Mouse (Mus musculus) gastrocnemius, postnatal 14 days (tissue): ENCODE measurements around the gene Cdh13. TPM values are rescaled to one million over a fixed set of nuclear protein-coding genes. Genes with fewer than 3 reads are reported as not detected.
A peak's percentile ranks its signal among the peaks of the same experiment; 100 is the strongest.

Experiments
- DNase-seq: peaks from one replicate; pipeline ENCODE4 v3.0.0; 2021; ENCODE audit warnings: mixed read lengths
- intact Hi-C: fragments of 180-260 bp; cut with DNase I; formaldehyde crosslinking; loops from one replicate; pipeline ENCODE4 v1.15.1; 2025; ENCODE audit warnings: low total_unique reads
- total RNA-seq, 2 experiments: library from RNA; stranded (reverse); gene quantifications; 2 replicates each; pipeline ENCODE4 v1.2.3; 2021

The Cdh13 gene
- total RNA-seq, 2 experiments from 2014 or later: 77.5 to 130 TPM

DNA sequence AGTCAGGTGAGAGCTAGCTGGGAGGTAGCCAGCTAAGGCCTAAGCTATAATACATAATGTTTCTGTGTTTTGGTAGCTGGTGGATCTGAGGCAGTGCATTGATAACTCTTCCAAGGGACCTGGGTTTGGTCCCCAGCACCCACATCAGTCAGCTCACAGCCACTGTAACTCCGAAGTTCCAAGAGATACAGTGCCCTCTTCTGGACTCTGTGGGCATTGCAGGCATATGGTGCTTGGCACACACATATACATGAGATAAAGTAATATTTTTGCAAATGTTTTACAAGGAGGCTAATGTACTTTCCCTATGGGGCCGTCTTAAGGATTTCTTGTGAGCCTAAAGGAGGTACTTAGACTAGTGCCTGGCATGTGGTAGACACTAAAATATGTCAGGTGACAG lies 755.8 kb downstream of the Cdh13 start:
- intact Hi-C loops: no loop called here
- DNase-seq: no peak

DNA sequence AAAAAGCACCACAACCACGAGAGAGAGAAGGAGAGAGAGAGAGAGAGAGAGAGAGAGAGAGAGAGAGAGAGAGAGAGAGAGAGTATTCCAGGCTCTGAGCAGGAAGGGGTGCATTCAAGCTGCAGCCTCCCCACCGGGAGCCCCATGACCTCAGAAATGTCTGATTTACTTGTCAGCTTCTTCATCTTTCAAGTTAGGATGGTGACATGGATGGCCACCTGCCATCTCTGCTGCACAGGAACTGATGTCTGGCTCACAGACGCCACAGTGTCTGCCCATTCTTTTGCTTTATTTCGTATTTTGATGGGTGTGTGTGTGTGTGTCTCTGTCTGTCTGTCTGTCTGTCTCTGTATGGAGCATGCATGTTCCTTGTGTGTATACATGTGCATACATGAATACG lies 774.3 kb downstream of the Cdh13 start:
- intact Hi-C loops: no loop called here
- no peak for DNase-seq

DNA sequence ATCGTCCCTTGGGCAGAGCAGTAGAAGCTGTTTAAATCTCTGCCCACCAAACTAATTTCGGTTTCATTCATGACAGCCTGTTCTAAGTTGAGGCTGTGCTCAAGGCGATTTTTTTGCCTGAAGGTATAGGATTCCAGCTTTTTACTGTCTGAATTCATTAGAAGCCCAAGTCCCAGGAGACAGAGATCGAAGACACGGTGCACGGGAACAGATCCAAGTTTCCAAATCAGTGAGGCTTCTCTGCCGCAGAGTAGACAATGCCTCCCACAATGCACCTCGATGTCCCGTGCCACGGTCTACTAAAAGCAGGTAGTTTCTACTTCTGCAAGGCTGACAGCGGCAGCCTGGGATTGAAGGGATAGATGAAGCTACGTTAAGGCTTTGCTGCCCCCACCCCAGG lies 778.1 kb downstream of the Cdh13 start:
- DNase-seq: no peak
- intact Hi-C loops: no loop called here

DNA sequence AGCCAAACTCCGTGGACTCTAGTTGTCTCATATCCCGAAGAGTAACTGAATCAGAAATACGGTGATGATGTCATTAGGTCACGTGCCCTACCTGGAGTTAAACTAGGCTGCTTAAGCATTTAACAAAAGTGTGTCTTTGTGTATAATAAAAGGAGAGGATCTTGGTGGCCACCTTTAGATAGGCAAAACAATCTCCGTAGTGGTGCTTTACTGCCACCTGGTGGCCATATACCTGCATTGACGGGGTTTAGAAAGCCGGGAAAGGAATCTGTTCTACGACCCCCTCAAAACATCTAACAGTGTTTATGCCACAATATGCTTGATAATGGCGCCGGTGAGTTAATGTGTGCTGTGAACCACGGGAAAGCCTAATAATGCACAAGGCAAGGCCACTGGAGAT lies 781.0 kb downstream of the Cdh13 start:
- intact Hi-C loops: no loop called here
- DNase-seq: no peak

DNA sequence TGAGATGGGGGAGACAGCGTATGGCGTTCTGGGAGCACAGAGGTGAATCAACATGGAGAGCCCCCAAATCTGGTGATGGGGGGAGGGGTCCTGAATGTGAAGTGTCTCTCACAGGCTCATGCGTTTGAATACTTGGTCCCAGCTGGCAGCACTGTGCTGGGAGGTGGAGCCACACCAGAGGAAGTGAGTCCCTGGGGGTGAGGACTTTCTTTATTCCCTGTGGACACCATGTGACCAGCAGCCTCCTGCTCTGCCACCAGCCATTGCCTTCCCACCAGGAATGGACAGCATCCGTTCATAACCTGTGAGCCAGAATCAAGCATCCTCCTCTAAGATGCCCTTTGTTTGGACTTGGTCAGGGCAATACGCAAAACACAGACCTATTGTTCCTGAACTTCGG lies 788.8 kb downstream of the Cdh13 start:
- no peak for DNase-seq
- intact Hi-C loops: no loop called here

DNA sequence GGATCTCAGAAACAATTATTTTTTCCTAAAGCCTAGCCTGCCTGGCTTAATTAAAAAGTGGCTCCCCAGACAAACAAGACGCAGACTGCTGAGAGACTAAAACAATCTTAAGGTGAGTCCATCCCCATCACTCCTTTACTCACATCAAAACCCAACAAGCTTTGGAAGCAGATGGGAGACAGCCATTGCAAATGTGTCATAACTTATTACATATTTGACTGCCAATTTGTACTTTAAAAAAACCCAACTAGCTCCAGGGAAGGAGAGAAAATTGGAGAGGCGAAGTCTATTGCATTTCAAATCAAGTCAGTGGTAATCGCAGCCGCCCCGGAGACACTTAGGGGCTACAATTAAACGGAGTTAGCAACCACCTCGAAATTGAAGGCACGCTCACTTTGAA lies 801.5 kb downstream of the Cdh13 start:
- intact Hi-C loops: no loop called here
- DNase-seq: no peak

DNA sequence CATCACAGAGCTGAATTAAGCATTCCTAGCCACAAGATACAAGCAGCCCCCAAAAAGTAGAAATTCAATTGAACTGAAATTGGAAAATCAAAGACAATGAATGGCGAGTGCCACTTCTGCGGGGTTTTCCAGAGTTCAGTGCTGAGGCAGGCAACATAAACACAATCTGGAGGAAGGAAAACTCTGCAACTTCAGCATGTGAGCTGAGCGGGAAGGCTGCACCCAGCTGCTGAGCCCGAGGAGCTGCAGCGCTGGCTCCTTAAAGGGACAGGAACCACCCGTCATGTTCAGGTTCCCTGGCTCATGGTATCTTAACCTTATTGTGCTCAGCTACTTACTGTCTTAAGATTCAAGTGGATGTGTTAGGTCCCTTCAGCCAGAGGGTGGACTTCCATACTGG lies 814.7 kb downstream of the Cdh13 start:
- intact Hi-C loops: no loop called here
- DNase-seq: no peak

DNA sequence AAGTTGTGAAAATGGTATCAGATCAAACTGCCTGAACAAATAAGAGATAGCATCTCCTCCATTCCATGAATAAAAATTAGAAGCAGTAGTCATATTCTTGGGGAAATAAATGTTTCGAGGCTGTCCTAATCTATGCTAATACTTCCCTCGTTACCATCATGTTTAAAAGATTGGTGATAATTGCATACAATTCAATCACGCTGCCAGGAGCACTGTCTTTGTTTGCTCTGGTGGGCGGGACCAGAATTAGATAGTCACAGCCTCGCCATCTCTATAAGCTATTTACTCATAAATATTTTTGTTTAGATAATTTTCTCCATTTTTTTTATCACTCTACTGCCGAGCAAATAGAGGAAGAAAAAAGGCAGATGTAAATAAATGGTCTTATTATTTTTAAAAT lies 819.3 kb downstream of the Cdh13 start:
- no peak for DNase-seq
- intact Hi-C loops: no loop called here

DNA sequence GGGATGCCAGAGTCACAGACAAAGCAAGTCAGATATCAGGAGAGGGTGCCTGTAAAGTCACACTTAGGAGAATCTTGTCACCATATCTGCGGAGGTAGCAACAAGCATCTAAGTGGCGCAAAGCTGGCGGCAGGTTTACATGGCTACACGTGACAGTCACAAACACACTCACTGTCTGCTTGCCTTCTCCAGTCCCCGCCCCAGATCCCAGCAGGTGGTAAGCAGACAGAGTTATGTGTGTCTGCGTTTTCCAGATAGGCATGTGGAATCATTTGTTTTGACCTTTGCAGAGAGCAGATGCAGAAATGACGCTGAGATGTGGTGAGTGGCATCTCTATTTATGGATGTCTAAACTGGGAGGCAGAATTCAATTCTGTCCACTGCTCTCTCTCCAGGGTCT lies 826.1 kb downstream of the Cdh13 start:
- intact Hi-C loops: no loop called here
- no peak for DNase-seq

DNA sequence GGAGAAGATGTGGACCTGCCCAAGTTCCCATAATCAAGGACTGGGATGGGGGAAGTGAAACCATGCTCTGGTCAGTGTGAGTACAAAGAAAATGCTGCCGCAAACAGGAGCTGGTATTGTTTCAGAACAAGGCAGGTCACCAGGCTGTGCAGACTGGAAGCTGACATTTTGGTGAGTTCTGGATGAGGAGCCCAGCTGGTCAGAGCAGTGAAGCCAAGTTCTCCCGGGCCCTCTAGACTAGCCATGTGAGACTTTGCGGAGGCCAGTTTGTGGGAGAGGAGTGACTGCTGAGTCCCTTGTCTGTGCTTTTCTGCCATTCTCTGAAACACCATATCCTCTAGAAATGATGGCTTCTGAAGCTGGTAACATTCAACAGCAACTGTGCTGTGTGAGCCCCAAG lies 829.3 kb downstream of the Cdh13 start:
- no peak for DNase-seq
- intact Hi-C loops: no loop called here

DNA sequence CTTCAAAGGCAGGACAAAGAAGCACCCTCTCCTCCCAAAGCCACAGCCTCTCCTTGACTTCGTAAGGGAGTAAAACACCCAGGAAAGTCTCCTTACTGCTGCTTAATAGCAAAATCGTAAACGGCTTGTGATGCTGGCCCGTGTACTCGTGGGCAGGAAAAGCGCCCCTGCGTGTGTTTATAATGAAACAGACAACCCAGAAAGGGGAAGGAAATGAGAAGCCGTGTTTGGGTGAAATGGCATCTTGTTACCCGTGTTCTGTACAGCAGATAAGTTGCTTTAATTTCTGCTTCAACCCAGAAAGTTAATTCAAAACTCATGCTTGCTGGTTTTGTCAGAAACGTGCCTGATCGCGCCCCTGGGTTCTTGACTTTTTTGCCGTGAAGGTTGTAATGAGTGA lies 837.7 kb downstream of the Cdh13 start:
- no peak for DNase-seq
- intact Hi-C loops: no loop called here

DNA sequence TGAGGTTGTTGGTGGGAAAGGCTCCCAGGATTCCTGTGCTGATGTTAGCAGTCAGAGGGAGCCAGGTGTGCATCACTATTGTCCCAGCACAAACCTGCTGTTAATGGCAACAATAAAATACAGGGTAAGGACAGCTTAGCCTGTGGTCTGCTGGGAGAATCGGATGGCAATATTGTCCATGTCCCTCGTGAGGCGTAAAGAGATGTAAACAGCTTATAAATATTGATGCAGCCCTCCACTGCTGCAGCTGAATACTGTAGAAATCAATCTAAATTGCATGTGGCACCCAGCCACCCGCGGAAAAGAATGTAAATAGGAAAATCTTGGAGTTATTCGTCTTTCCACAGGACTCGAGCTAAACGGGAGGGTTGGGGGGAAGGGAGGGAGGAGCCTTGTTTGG lies 844.3 kb downstream of the Cdh13 start:
- no peak for DNase-seq
- intact Hi-C loops: no loop called here

DNA sequence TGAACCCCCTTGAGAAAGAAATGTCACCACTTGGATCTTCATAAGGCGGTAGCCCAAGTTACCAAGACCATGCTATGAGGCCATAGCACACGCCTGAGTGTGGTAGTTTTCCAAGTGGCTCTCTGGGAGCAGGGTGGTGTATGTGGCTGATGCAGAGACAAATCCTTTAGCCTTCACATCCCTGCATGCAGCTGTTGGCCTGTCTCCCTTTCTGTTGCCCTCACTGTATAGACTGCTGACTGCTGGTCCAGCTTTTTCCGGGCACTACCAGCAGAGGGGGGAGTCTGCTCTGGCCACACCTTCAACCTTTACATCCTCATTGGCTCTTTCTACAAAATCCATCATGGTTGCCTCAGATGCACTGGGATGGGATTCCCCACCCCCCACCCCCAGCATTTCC lies 844.7 kb downstream of the Cdh13 start:
- intact Hi-C loops: no loop called here
- no peak for DNase-seq

DNA sequence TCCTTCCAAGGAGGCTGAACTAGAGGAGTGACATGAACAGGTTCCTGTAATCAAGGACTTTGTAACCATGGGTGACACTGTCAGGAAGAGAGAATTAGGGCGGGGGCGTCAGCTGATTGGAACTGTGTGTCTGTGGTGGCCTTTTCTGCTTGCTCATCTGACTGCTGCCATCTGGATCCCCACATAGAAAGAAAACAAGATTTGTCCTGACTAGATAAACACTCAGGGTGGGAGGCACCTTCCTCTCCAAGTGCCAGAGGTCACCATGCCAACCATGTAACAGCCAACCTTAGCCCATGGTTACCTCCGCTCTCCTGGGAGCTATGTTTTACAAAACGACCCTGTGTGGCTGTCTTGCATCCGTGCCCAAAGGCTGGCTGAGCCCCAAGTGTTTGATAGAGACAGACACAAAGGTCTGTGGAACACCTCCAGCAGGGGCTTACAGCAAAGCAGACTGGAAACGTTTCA lies 873.0 kb downstream of the Cdh13 start:
- intact Hi-C loops: no loop called here
- DNase-seq: no peak

DNA sequence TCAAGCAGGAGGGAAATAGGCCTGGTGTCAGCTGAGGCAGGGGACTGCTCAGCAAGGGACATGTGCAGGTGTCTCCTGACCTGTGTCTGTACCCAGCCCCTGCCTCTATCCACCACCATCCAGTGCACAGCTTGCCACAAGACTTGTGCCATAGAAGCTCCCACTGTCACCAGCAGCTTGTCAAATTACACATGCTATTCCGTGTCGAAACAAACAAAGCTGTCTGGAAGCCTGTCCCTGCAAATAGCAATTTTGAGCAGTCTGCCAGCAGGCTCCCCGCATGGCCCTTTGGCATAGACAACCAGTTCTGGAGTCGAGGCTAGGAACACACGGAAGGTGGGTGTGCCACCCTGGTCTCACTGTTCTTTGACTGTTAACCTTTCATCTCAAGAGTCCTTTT lies 875.1 kb downstream of the Cdh13 start:
- DNase-seq: no peak
- intact Hi-C loops: no loop called here

DNA sequence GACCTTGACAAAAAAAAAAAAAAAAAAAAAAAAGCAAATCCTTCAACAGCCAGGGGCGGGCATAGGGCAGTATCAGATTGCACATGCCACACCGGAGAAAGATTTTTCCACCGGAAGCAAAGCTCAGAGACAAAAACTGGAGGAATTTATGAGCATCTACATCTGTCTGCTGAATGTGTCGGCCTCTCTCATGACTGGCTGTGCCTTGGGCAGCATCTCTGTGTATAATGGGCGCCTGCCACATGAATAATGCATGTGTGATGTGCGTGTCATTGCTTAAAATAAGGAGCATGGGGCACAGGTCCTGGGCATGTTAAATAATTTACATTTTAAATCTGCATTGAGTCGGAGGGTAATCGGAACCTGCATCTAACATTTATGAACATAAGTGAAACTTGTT lies 876.3 kb downstream of the Cdh13 start:
- intact Hi-C loops: no loop called here
- DNase-seq: no peak

DNA sequence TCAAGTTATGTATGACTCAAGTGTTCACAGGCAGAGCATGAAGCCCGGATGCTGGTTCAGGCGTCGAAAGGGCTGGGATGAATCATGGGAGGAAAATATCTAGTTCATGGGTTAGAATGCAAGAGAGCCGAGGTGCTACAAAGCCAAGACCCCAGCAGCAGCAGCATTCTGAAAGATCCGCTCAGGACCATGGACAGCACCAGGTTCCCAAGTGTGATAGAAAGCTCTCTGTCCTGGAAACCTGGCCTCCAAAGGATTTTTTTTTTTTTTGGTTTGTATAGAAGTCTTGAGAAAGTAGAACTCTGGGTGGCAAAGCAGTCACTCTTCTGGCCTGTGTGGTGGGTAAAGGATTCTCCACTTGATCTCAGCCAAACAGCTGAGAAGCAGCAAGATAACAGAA lies 880.5 kb downstream of the Cdh13 start:
- no peak for DNase-seq

DNA sequence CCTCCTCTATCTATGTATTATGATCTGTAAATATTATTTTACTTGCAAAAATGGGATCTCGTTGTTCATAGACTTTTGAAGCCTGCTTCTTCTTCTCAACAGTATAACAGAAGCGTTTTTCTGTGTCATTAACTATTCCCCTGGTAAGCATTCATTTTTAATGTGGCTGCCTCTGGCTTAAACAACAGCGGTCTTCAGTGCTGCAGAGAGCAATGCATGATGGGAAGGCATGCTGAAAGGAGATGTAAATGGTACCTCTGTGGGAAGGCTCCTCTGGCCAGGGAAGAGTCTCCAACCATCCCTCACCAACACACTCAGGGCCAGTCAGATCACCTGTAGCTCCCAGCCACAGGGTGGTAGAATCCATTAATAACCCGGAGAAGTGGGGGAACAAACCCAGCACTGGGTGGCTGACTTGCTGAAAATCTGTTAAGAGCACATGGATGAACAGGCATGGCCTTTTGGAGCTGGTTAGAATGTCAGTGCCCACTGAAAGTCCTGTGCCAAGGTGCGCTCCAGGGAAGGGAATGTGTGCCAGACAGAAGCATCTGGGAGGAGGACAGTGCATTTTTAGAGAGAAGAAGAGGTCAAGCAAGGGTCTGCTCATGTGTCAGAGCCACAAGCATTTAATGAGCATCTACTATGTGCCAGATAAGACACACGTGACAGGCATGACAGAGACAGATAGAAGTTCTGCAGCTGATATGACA lies 893.8 kb downstream of the Cdh13 start:
- intact Hi-C loops: no loop called here
- DNase-seq: no peak

More for the DNA sequence above, 880.5 kb downstream of the Cdh13 start:
- intact Hi-C loops: no loop called here

DNA sequence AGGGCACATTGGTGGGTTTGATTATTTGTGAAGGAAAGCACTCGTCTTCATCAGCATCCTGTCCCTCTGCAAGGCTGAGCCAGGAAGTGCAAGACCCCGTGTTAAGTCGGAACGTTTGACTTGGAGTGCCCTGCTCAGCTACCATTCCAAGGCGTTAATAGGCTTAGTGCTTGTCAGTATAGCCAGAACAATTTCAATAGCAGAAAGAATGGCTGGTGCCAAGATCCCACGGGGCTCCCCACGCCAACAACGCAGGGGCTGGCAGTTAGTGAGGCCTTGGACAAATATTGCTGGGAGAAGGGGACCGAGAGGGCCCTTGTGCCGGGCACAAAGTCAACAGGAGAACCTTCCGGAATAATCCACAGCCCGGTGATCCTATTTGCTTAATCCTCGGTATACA lies 897.1 kb downstream of the Cdh13 start:
- no peak for DNase-seq
- intact Hi-C loops: no loop called here

DNA sequence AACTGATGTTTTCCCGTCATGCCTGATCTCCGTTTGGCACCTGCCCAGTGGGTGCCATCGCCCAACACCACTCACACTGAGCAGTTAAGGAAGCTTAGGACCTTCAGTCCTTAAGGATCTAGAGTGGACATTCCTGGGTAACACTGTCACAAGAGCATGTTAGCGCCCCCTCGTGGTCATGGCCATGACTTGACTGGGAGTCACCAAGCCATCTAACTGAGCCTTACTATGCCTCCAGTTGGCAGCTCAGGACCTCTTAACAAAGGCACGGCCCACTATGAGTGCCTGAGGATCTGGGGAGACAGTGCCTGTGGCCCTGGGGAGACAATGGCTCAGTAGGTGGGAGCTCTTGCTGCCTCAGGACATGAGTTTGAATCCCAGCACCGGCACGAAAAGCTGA lies 912.2 kb downstream of the Cdh13 start:
- DNase-seq: peak; percentile 31
- intact Hi-C loops: no loop called here

DNA sequence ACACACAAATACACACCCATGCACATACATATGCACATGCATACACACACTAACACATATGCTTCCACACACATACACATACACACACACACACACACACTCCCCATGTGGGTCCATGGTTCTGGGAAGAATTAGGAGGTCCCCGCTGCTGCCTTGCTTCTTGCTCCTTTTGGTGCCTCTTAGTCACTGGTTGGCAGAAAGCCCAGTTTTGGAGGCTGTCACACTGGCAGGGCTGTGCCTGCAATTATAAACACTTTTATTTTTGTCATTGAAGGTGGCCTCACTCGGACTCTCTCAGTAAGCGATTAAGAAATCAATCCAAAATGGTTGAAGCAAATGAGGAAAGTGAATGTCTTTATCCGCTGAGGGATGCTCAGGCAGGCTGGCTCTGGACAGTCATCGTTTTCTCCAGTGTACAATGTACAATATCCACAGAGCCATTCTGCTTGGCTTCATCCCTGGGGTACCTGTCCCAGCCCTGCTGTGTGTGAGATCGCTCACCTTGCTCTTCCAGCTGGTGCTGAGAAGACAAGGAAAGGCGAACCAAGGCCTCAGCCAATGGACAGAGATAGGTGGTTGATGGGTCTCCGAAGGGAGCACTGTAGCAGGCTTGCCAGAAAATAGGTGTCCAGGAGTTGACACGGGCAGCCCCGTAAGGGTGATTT lies 913.1 kb downstream of the Cdh13 start:
- peak; percentile 27 for DNase-seq
- intact Hi-C loops: no loop called here

DNA sequence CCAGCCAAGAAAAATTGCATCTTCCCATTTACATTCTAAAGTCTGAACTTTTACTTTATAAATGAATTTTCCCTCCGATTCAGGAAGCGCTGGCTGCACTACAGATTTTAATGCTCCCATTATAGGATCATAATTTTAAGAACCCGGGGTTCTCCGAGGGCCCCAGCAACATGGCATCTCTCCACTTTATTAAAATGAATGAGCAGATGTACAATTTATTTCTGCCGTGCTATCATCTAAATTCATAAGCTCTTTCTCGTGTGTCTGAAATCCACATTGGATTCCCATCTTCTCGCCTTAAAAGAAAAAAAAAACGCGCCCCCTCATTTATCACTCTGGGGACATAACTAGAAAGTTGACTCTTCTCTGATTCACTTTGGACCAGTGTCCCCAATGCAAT lies 925.0 kb downstream of the Cdh13 start:
- intact Hi-C loops: no loop called here
- DNase-seq: no peak
